Mouse (Mus musculus) C2C12 (cell line): ENCODE measurements around the gene Phrf1. TPM values are rescaled to one million over a fixed set of nuclear protein-coding genes. Genes with fewer than 3 reads are reported as not detected.

Experiments used
- H3K27me3 ChIP-seq: one replicate; pipeline ENCODE4 v1.6.1; 2011; ENCODE audit not compliant: control insufficient read depth, insufficient read depth, insufficient read length
- H3K36me3 ChIP-seq: one replicate; pipeline ENCODE4 v1.6.1; 2011; ENCODE audit not compliant: control insufficient read depth, insufficient read depth
- H3K4me3 ChIP-seq: one replicate; pipeline ENCODE4 v1.5.1; 2011; ENCODE audit warnings: mild to moderate bottlenecking, control low read depth; ENCODE audit not compliant: poor library complexity, insufficient read depth, severe bottlenecking
- H3K79me2 ChIP-seq: one replicate; pipeline ENCODE4 v1.6.1; 2011; ENCODE audit not compliant: control insufficient read depth, insufficient read depth
- H3K79me3 ChIP-seq: one replicate; pipeline ENCODE4 v1.6.1; 2011; ENCODE audit warnings: low read depth, control low read depth
- H3ac ChIP-seq: one replicate; pipeline ENCODE3; 2011; ENCODE audit warnings: low read depth; ENCODE audit not compliant: control insufficient read depth, insufficient read length
- CEBPB ChIP-seq: IDR thresholded peaks from one replicate; pipeline ENCODE4 v1.6.1; 2011; ENCODE audit warnings: low read depth, mild to moderate bottlenecking, control low read depth, moderate library complexity
- CTCF ChIP-seq: IDR thresholded peaks from one replicate; pipeline ENCODE4 v1.5.1; 2011; ENCODE audit not compliant: control insufficient read depth, insufficient read depth, insufficient read length
- FOSL1 ChIP-seq: IDR thresholded peaks from one replicate; pipeline ENCODE4 v1.8.0; 2011; ENCODE audit warnings: mild to moderate bottlenecking, low read length; ENCODE audit not compliant: poor library complexity, insufficient read depth, severe bottlenecking
- MAX ChIP-seq: IDR thresholded peaks from one replicate; pipeline ENCODE4 v1.6.1; 2011; ENCODE audit warnings: mild to moderate bottlenecking, control low read depth
- MYOD1 ChIP-seq: IDR thresholded peaks from one replicate; pipeline ENCODE4 v1.6.1; 2011; ENCODE audit warnings: low read depth; ENCODE audit not compliant: control insufficient read depth, insufficient read length
- MYOG ChIP-seq: IDR thresholded peaks from one replicate; pipeline ENCODE4 v1.6.1; 2011; ENCODE audit not compliant: control insufficient read depth, insufficient read length; ENCODE audit errors: extremely low read depth
- USF1 ChIP-seq: IDR thresholded peaks from one replicate; pipeline ENCODE4 v1.6.1; 2011; ENCODE audit warnings: low read depth, mild to moderate bottlenecking, control low read depth, moderate library complexity
- microRNA-seq: library from miRNA; unstranded; fragments of <30 nt; microRNA quantifications from one replicate; pipeline ENCODE4, GENCODE M21; 2019; ENCODE audit warnings: borderline microRNAs expressed
- polyA plus RNA-seq: library from polyadenylated mRNA; unstranded; fragments of >200 nt; fragmentation: generic; extraction: Trizol; gene quantifications from one replicate; pipeline ENCODE4 v1.2.1, GENCODE M21; 2012; ENCODE audit warnings: missing spikeins

Phrf1 gene
- polyA plus RNA-seq, 1 experiment: 60.2 TPM

DNA sequence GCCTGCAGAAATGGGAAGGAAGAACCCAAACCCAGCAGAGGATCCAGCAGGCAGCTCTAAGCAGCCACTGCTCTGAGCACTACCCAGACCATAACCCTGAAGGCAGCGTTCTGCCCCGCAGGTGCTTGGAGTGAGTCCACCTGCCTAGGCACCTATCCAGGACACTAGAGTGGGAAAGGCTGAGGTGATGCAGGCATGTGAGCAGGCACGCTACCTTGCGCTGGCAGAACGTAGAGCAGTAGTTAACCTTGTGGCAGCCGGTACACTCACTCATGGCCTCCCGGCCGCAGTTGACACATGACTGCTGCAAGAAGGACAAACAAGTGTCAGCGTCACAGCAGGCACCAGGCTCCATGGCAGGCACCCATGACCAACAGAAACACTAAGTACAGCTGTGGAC, 72.8 kb downstream of the Phrf1 start:
- TF ChIP-seq MYOG (no peak), MYOD1 (no peak), CTCF (no peak), FOSL1 (no peak), MAX (no peak), CEBPB (no peak), USF1 (no peak)
- Histone ChIP-seq H3K79me2 (no peaks in the 10 kb centered on the region), H3K36me3 (peaks cover 38% of the 10 kb centered on the region)

GRCm38 (mm10) chr7:141302702-141303268, 74.2 kb downstream of the Phrf1 start:
- Histone ChIP-seq H3K79me3 (no peaks in the 10 kb centered on the region), H3K36me3 (peaks cover 47% of the 10 kb centered on the region), H3ac (no peak overlapping the region), H3K4me3 (no peak overlapping the region), H3K79me2 (no peaks in the 10 kb centered on the region), H3K27me3 (no peaks in the 10 kb centered on the region)
- TF ChIP-seq USF1: no peak
- no peak for TF ChIP-seq FOSL1
- TF ChIP-seq CTCF: no peak
- TF ChIP-seq MYOG: no peak
- no peak for TF ChIP-seq CEBPB
- TF ChIP-seq MAX: no peak
- TF ChIP-seq MYOD1: no peak

More for the DNA sequence above, 72.8 kb downstream of the Phrf1 start:
- Histone ChIP-seq H3ac (no peak overlapping the region), H3K4me3 (no peak overlapping the region), H3K27me3 (no peaks in the 10 kb centered on the region), H3K79me3 (no peaks in the 10 kb centered on the region)

DNA sequence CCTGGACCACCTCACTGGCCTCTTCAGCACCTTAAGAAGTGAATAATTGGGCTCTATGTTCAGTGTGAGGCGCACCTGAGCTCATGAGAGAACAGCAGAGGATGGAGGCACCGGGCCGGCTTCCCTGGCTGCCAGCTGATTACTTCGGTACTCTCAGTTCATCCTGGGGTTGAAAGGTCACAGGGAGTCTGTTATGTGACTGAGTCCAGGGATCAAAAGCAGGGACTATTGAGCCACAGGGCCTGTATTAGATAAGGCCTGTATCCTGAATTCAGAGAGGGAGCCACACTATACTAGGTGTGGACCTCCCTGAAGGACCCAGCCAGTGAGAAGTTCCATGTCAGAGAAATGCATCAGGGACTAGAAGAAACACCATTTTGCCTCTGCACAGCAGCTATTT, 76.0 kb downstream of the Phrf1 start:
- no peaks in the 10 kb centered on the region for H3K27me3 ChIP-seq
- no peak overlapping the region for H3ac ChIP-seq
- H3K79me3 ChIP-seq: no peaks in the 10 kb centered on the region
- no peak overlapping the region for H3K4me3 ChIP-seq
- no peaks in the 10 kb centered on the region for H3K79me2 ChIP-seq
- TF ChIP-seq CEBPB: no peak
- TF ChIP-seq FOSL1: no peak
- TF ChIP-seq MYOD1: no peak
- TF ChIP-seq USF1: no peak
- peaks cover 64% of the 10 kb centered on the region for H3K36me3 ChIP-seq

Small RNAs within 50 kb of the gene (microRNA-seq; reads per million reads assigned to microRNA genes)
- 255 reads per million, percentile 80 among the genes with 10 or more reads in this experiment for gene Mir210

Other genes starting within 250 kb of the Phrf1 start
- gene Ifitm3, start 218.0 kb upstream of the Phrf1 start, polyA plus RNA-seq: 956 TPM
- gene Ifitm6, start 210.9 kb upstream of the Phrf1 start, polyA plus RNA-seq: 1.3 TPM
- not detected for gene Gm17387, start 199.7 kb upstream of the Phrf1 start, polyA plus RNA-seq
- gene B4galnt4, start 167.7 kb upstream of the Phrf1 start, polyA plus RNA-seq: 4.0 TPM
- 0.88 TPM for gene Pkp3, start 150.6 kb upstream of the Phrf1 start, polyA plus RNA-seq
- gene Sigirr, start 128.2 kb upstream of the Phrf1 start, polyA plus RNA-seq: 13.9 TPM
- gene Ano9, start 111.0 kb upstream of the Phrf1 start, polyA plus RNA-seq: not detected
- 20.5 TPM for gene Ptdss2, start 106.4 kb upstream of the Phrf1 start, polyA plus RNA-seq
- 251 TPM for gene Rnh1, start 55.9 kb upstream of the Phrf1 start, polyA plus RNA-seq
- 181 TPM for gene Hras, start 34.8 kb upstream of the Phrf1 start, polyA plus RNA-seq
- 0.32 TPM for gene Lrrc56, start 34.6 kb upstream of the Phrf1 start, polyA plus RNA-seq
- gene Lmntd2, start 14.7 kb upstream of the Phrf1 start, polyA plus RNA-seq: 0.05 TPM
- 25.2 TPM for gene Rassf7, start 12.9 kb upstream of the Phrf1 start, polyA plus RNA-seq
- 0.35 TPM for gene Irf7, start 37.7 kb downstream of the Phrf1 start, polyA plus RNA-seq
- 0.04 TPM for gene Cdhr5, start 48.0 kb downstream of the Phrf1 start, polyA plus RNA-seq
- gene Sct, start 50.3 kb downstream of the Phrf1 start, polyA plus RNA-seq: 16.1 TPM
- gene Drd4, start 63.2 kb downstream of the Phrf1 start, polyA plus RNA-seq: 0.01 TPM
- gene Deaf1, start 98.9 kb downstream of the Phrf1 start, polyA plus RNA-seq: 21.4 TPM
- gene Tmem80, start 99.0 kb downstream of the Phrf1 start, polyA plus RNA-seq: 18.9 TPM
- 0.67 TPM for gene Eps8l2, start 110.1 kb downstream of the Phrf1 start, polyA plus RNA-seq
- 252 TPM for gene Taldo1, start 163.4 kb downstream of the Phrf1 start, polyA plus RNA-seq
- 14.9 TPM for gene Gatd1, start 185.4 kb downstream of the Phrf1 start, polyA plus RNA-seq
- 2.4 TPM for gene Cend1, start 200.7 kb downstream of the Phrf1 start, polyA plus RNA-seq
- 16.2 TPM for gene Slc25a22, start 209.1 kb downstream of the Phrf1 start, polyA plus RNA-seq
- gene Pidd1, start 215.2 kb downstream of the Phrf1 start, polyA plus RNA-seq: 9.5 TPM
- 4,785 TPM for gene Rplp2, start 218.6 kb downstream of the Phrf1 start, polyA plus RNA-seq
- 32.8 TPM for gene Pnpla2, start 226.4 kb downstream of the Phrf1 start, polyA plus RNA-seq
- gene Cracr2b, start 232.3 kb downstream of the Phrf1 start, polyA plus RNA-seq: 4.5 TPM
- 334 TPM for gene Cd151, start 238.6 kb downstream of the Phrf1 start, polyA plus RNA-seq
- 124 TPM for gene Polr2l, start 246.3 kb downstream of the Phrf1 start, polyA plus RNA-seq
- 278 TPM for gene Tspan4, start 246.5 kb downstream of the Phrf1 start, polyA plus RNA-seq